In genomic region chr11:93812125-93812868, GRCm38 (mm10) we compare ENCODE assay signal across 8 mouse cellular contexts.
DNase-seq lines count a peak whose midpoint lies in the region; ATAC-seq and TF ChIP-seq lines count a peak whose summit lies in the region.

No protein-coding gene starts in this region.

- no peak overlapping the region for H3K4me3 ChIP-seq in spleen, adult 2 months (ENCODE audit: extremely low read depth, insufficient read depth, insufficient read length)
- no peak overlapping the region for H3K4me3 ChIP-seq in bone marrow macrophage, adult 2 months (ENCODE audit: insufficient read depth, low read length)
- H3K4me3 ChIP-seq in embryonic facial prominence, embryonic 14.5 days (ENCODE audit: low read depth, low read length), result no peak overlapping the region

- DNase-seq in spleen, adult 2 months (ENCODE audit: low read depth in 1 of 2, low spot score in 2 of 2), result no peak
- DNase-seq in spleen, postnatal 10 days (ENCODE audit: low spot score in 2 of 2), result no peak
- peak; percentile 70 for DNase-seq in embryonic facial prominence, embryonic 14.5 days (ENCODE audit: low spot score)
- DNase-seq in kidney, adult 11 months, result peak; percentile 24
- peak; percentile 83 to 88 for DNase-seq in left cerebral cortex, postnatal 14 days (ENCODE audit: low spot score in 2 of 2)
- DNase-seq in naive thymus-derived CD4-positive, alpha-beta T cell, adult 2 months (ENCODE audit: low read depth), result peak; percentile 3

- no peak overlapping the region for H3K9ac ChIP-seq in embryonic facial prominence, embryonic 14.5 days (ENCODE audit: low read depth, low read length)

- no peaks in the 10 kb centered on the region for H3K4me1 ChIP-seq in spleen, adult 2 months (ENCODE audit: control insufficient read depth, insufficient read depth, insufficient read length)
- H3K4me1 ChIP-seq in bone marrow macrophage, adult 2 months (ENCODE audit: control insufficient read depth, insufficient read depth, low read length), result peaks cover 5% of the 10 kb centered on the region; the same call in 1 of the 2 replicates
- no peaks in the 10 kb centered on the region for H3K4me1 ChIP-seq in embryonic facial prominence, embryonic 14.5 days (ENCODE audit: control insufficient read depth, insufficient read depth, low read length)

- H3K36me3 ChIP-seq in spleen, adult 2 months (ENCODE audit: control insufficient read depth, insufficient read depth, low read length), result no peaks in the 10 kb centered on the region
- no peaks in the 10 kb centered on the region for H3K36me3 ChIP-seq in embryonic facial prominence, embryonic 14.5 days (ENCODE audit: control insufficient read depth, insufficient read depth, low read length)

- H3K27ac ChIP-seq in spleen, adult 2 months (ENCODE audit: insufficient read depth, low read length), result no peak overlapping the region
- H3K27ac ChIP-seq in bone marrow macrophage, adult 2 months (ENCODE audit: insufficient read depth, low read depth, low read length), result no peak overlapping the region
- H3K27ac ChIP-seq in embryonic facial prominence, embryonic 14.5 days (replicated peaks; ENCODE audit: low read depth, low read length), result no peak overlapping the region

- 36% methylated on average over 11 of the region's 11 CpGs for WGBS in spleen, adult 2 months
- 39% methylated on average over 11 of the region's 11 CpGs for WGBS in embryonic facial prominence, embryonic 14.5 days

- H3K9me3 ChIP-seq in embryonic facial prominence, embryonic 14.5 days (ENCODE audit: control insufficient read depth, low read length), result no peaks in the 10 kb centered on the region

- peak; percentile 25; the same call in 1 of the 2 replicates for TF ChIP-seq CTCF in spleen, adult 2 months (IDR thresholded peaks at IDR 0.05; ENCODE audit: extremely low read depth, insufficient read depth, insufficient read length, insufficient replicate concordance)
- TF ChIP-seq CTCF in bone marrow macrophage, adult 2 months (IDR thresholded peaks at IDR 0.05; ENCODE audit: low read depth, low read length), result peak; percentile 52

- no peak overlapping the region for H3K4me2 ChIP-seq in embryonic facial prominence, embryonic 14.5 days (ENCODE audit: low read depth, low read length)

- no peaks in the 10 kb centered on the region for H3K27me3 ChIP-seq in spleen, adult 2 months (ENCODE audit: control insufficient read depth, insufficient read depth, low read length)
- no peaks in the 10 kb centered on the region; the same call in 1 of the 2 replicates for H3K27me3 ChIP-seq in embryonic facial prominence, embryonic 14.5 days (replicated peaks; ENCODE audit: control insufficient read depth, insufficient read depth, low read length)

- ATAC-seq in embryonic facial prominence, embryonic 14.5 days (ENCODE audit: low read depth), result peak; percentile 57; the same call in 1 of the 2 replicates
- ATAC-seq in erythroid progenitor cell, adult 5-6 weeks (replicated peaks; ENCODE audit: low FRiP score, poor library complexity, severe bottlenecking), result no peak

- TF ChIP-seq POLR2A in spleen, adult 2 months (IDR thresholded peaks at IDR 0.05; ENCODE audit: low read depth, low read length), result no peak
- TF ChIP-seq POLR2A in bone marrow macrophage, adult 2 months (IDR thresholded peaks at IDR 0.05; ENCODE audit: borderline replicate concordance, low read depth, low read length), result no peak

- intact Hi-C loops in left cerebral cortex, postnatal 14 days (cut with DNase I), result loop anchor here (2.0 to 10.0 kb wide), 3 partner anchors 49 to 337 kb away; no protein-coding TSS in a partner anchor

Comparison
In these comparisons a context has a peak if more than half of its experiments do, and no peak if none do; other contexts are left out.
1. DNase-seq: peak in embryonic facial prominence, embryonic 14.5 days (single experiment), kidney, adult 11 months (single experiment), left cerebral cortex, postnatal 14 days (2 of 2) and naive thymus-derived CD4-positive, alpha-beta T cell, adult 2 months (single experiment); none in spleen, adult 2 months (0 of 2) and spleen, postnatal 10 days (0 of 2).